Mouse (Mus musculus) bone marrow macrophage, adult 2 months (primary cell): ENCODE data around the gene Ahcy. TPM values are rescaled to one million over a fixed set of nuclear protein-coding genes. Genes with fewer than 3 reads are reported as not detected.
"Not testable (repeated sequence)": the region's sequence is repeated elsewhere in the genome, so short reads cannot be mapped to it uniquely, and the experiment has no call there.

Experiments used
- H3K27ac ChIP-seq: 2 replicates; pipeline ENCODE4 v1.5.1; 2012; ENCODE audit warnings: low read depth, low read length; ENCODE audit not compliant: insufficient read depth
- H3K4me1 ChIP-seq: 2 replicates; pipeline ENCODE4 v1.6.1; 2012; ENCODE audit warnings: low read length; ENCODE audit not compliant: control insufficient read depth, insufficient read depth
- H3K4me3 ChIP-seq: 2 replicates; pipeline ENCODE4 v1.5.1; 2012; ENCODE audit warnings: mild to moderate bottlenecking, low read length, moderate library complexity; ENCODE audit not compliant: insufficient read depth
- CTCF ChIP-seq: IDR thresholded peaks from 2 replicates; pipeline ENCODE4 v1.5.1; 2012; ENCODE audit warnings: low read depth, mild to moderate bottlenecking, low read length, moderate library complexity
- POLR2A ChIP-seq: IDR thresholded peaks from 2 replicates; pipeline ENCODE4 v1.6.1; 2012; ENCODE audit warnings: mild to moderate bottlenecking, low read depth, low read length, borderline replicate concordance
- polyA plus RNA-seq: library from polyadenylated mRNA; stranded (reverse); fragments of >200 nt; gene quantifications from 2 replicates; pipeline ENCODE4 v1.2.4, GENCODE M21; 2012; ENCODE audit not compliant: missing spikeins, insufficient read depth, insufficient read length

Ahcy gene
- polyA plus RNA-seq, 1 experiment = 7.8 TPM

GRCm38 (mm10) chr2:155030831-155031230 lies 43.5 kb downstream of the Ahcy start:
- Histone ChIP-seq H3K4me1 (peaks cover 8% of the 10 kb centered on the region; the same call in 1 of the 2 replicates), H3K27ac (no peak overlapping the region), H3K4me3 (no peak overlapping the region)
- TF ChIP-seq CTCF (no peak), POLR2A (no peak)

GRCm38 (mm10) chr2:155020247-155020826 lies 54.0 kb downstream of the Ahcy start:
- not testable (repeated sequence) for H3K4me1 ChIP-seq, H3K4me3 ChIP-seq, H3K27ac ChIP-seq

- Histone ChIP-seq H3K4me1 (no peaks in the 10 kb centered on the region), H3K4me3 (peak overlapping the region; percentile 54), H3K27ac (no peak overlapping the region)
- peak; percentile 22; the same call in 1 of the 2 replicates for TF ChIP-seq CTCF
- no peak for TF ChIP-seq POLR2A
Observed at GRCm38 (mm10) chr2:155019673-155020072, 54.6 kb downstream of the Ahcy start.

- Histone ChIP-seq H3K27ac (no peak overlapping the region), H3K4me3 (peak overlapping the region; percentile 54), H3K4me1 (no peaks in the 10 kb centered on the region)
- TF ChIP-seq POLR2A (no peak), CTCF (no peak)
Observed at GRCm38 (mm10) chr2:155018762-155019641, 55.3 kb downstream of the Ahcy start.

DNA sequence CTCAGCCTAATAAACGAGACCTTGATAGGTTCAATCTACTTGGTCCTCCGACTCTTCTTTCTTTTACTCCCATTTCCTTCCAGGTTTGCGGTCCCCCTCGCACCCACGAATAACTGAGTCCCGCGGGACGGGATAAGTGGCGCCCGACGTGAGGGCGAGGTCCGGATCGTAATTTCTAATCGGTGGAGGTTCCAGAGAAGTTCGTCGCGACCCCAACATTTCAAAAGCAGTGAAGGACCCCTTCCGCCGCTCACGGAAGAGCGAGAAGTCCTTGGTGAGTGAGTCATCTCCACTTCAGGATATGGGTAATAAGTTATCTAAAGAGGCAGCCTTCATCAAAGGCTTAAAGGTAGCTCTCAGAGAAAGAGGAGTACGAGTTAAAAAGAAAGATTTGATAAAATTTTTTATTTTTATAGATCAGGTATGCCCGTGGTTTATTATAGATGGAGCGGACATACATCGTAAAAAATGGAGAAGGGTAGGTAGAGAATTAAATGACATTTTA lies 56.0 kb downstream of the Ahcy start, which contains the start of gene Gm14226:
Gene Gm14226 (plus strand): TSS at position 16 of the 505 bp plus-strand sequence.
- H3K4me1 ChIP-seq, H3K27ac ChIP-seq: not testable (repeated sequence)
- H3K4me3 ChIP-seq = peak within 1 kb of the TSS; percentile 54

GRCm38 (mm10) chr2:155016751-155017150 lies 57.5 kb downstream of the Ahcy start:
- not testable (repeated sequence) for H3K4me1 ChIP-seq, H3K4me3 ChIP-seq, H3K27ac ChIP-seq

- Histone ChIP-seq H3K27ac (no peak overlapping the region), H3K4me1 (peaks cover 14% of the 10 kb centered on the region), H3K4me3 (no peak overlapping the region)
- TF ChIP-seq CTCF = no peak
- TF ChIP-seq POLR2A = no peak
Observed at GRCm38 (mm10) chr2:155012991-155013390, 61.3 kb downstream of the Ahcy start.

DNA sequence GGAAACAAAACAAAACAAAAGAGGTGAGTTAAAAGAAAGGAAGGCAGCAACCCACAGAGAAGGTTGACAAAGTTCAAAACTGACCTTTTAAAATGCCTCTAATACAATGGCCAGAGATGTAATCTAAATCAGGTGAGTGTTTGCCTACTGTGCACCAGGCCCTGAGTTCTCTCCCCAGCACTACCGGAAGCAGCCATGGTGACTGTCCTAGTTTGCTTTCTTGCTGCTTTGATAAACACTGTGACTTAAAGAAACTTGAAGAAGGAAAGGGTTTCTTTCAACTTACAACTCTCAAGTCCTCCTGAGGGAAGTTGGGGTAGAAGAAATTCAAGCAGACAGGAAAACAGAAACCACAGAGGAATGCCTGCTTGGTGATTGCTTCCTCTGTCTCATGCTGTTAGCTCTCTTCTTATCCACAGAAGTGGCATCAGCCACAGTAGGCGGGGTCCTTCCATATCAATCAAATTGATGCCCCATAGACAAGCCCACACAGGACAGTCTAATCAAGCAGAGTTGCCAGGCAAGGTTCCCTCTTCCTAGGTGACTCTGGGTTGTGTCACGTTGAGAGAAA lies 63.1 kb downstream of the Ahcy start:
- Histone ChIP-seq H3K27ac (no peak overlapping the region), H3K4me1 (peaks cover 14% of the 10 kb centered on the region), H3K4me3 (no peak overlapping the region)
- TF ChIP-seq POLR2A (no peak), CTCF (no peak)

Other genes with a start within 250 kb of the Ahcy start
- gene Eif2s2, start 181.6 kb downstream of the Ahcy start, polyA plus RNA-seq = 53.3 and 55.4 TPM in 2 replicates
- gene Gm14226, start 56.2 kb downstream of the Ahcy start, polyA plus RNA-seq = not detected in 2 replicates
- 46.5 and 52.1 TPM in 2 replicates for gene Itch, start 59.0 kb upstream of the Ahcy start, polyA plus RNA-seq
- gene Dynlrb1, start 162.0 kb upstream of the Ahcy start, polyA plus RNA-seq = 241 and 280 TPM in 2 replicates
- gene Map1lc3a, start 201.8 kb upstream of the Ahcy start, polyA plus RNA-seq = 39.6 and 39.8 TPM in 2 replicates